Mouse (Mus musculus): Measurements from ENCODE around the gene Fgd5.
A peak's percentile ranks its signal among the peaks of the same experiment; 100 is the strongest.
"Not testable (repeated sequence)": the region's sequence is repeated elsewhere in the genome, so short reads cannot be mapped to it uniquely, and the experiment has no call there.

Gene Fgd5

DNA sequence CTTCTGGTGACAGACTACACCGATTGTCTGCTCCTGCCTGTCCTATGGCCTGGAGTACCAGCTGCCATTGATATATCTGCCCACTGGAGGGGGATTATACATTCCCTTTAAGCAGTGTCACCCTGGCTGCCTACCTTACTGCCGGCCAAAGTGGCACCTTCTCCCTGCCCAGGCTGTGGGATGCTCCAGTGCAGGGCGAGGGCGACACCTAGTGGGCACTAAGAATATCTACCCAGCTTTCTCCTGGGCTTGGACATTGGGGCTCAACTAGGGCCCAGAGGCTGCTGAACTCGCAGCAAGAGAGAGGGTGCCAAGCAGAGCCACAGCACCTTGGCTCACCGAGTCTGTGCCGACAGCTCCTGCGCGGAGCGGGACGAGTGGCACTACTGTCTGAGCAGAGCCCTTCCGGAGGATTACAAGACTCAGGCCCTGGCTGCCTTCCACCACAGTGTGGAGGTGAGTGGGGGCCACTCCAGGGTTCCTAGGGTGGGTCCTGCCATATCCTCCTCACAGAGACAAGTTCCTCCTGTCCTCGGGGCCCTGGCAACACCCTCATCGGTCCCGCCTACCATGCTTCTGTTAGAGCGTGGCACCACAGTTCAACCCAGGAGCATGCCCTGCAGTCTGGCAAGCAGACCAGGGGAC is 88.6 kb downstream of the Fgd5 start:
- peak; percentile 87 for DNase-seq (ENCODE audit: low spot score)

DNA sequence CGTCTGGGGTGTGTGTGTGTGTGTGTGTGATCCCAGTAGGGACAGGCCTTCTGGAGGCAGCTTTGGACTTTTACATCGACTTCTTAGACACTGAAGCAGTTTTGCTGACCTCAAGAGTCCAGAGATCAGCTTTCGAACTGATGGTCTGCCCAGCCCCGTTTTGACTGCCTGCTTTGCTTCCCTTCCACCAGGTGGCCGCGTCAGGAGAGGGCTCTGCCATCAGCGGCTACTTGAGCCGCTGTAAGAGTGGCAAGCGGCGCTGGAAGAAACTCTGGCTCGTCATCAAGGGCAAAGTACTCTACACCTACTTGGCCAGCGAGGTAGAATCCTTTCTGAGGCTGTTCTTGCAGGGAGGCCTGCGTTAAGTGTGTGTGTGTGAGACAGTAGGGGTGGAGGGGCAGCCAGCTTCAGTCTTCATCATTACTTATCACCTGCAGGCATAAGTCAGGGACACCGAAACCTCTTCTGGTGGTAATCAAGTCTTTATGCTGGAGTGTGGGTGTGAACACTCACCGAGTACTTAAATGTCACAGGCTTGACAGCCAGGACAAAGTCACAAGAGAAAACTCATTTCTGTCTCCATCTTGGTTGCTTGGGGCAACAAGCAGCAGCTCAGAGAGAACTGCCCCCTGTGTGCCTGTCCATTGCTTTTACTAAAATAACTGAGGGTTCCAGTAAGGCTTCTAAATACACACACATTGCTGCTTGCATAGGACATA is 92.6 kb downstream of the Fgd5 start:
- peak; percentile 16 for DNase-seq (ENCODE audit: low spot score)

DNA sequence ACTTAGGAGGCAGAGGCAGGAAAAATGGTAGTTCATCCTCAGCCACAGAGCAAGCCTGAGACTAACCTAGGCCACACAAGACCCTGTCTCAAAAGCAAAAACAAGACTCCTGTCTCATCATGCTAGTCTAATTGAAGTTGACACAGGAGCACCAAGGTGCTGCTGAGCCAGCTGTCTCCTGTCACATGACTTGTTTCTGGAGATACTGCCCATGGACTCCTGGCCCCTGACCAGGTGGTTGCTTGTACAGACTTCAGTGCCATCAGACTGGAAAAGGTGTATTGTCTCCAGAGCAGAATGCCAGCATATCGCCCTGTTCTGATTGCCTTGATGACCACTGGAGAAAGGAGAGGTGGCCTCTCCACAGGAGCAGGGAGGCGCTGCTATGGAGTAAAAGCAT is 102.1 kb downstream of the Fgd5 start:
- no peak for DNase-seq (ENCODE audit: low spot score)

DNA sequence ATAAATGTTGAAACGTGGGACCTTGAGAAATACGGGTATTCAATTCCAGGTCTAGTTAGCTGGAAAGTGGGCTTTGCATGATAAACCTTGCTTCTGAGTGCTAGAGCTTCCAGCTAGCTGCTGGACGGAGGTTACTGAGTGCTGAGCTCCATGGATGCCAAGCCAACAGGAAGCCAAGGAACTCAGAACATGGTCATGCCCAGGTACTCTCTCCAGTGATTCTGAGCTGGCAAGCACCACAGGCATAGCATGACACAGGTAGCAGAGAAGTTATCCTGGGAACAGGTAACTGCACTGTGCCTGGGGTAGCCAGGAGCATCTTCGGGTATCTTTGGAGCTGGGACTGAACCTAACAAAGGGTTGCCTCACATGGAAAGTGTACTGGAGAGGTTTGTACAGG is 104.1 kb downstream of the Fgd5 start:
- no peak for DNase-seq (ENCODE audit: low spot score)

DNA sequence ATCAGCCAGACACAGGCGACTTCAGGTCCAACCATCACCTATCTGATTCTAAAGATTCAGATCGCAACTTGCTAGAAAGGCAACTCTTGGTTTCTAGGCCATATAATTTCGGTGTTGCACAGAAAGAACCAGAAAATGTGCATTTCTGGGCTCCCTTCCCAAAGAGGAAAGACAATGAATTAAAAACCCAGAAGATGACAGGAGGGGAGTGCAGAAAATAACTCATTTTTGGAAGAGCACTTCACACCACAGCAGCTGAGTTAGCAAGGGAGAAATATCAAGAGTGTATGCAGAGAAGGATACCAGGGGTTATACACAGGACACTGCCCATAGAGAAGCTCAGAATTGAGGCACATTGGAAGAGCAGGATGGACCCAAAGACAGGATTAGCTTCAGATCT is 106.3 kb downstream of the Fgd5 start:
- no peak for DNase-seq (ENCODE audit: low spot score)

DNA sequence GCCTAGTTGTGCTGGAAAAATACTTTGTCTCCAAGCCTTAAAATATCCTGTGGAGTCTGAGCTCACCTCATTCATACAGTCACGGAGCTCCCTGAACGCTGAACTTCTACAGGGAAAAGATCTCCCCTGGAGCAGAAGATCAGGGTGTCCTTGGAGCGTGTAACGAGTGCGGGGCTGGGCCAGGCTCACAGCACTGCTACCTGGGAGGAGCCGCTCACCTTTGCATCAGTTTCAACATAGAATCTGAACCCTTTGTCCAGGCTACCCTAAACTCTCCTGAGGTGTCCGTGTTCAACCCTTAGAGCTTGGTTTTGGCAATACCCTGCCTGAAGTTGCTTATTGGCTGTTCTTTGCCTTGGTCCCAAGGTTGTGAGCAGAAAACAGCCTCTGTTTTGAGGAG is 110.5 kb downstream of the Fgd5 start:
- DNase-seq (ENCODE audit: low spot score), result not testable (repeated sequence)

DNA sequence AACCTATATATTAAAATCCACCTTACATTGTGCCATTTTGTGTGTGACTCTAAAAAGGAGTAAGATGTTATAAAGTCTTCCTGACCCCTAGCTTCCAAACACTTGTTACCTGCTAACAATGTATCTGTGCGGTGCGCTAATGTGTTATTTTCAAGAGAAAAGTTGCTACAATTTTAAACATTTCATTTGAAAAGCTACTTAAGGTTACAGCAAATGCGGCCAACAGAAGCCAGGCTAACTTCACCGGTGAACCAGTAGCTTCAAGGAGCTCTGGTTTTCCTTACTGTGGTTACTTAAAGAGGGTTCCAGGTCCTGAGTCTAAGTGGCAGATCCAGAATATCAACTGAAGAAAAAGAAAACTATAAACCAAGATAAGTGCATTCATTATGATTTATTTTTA is 111.3 kb downstream of the Fgd5 start:
- no peak for DNase-seq (ENCODE audit: low spot score)

DNA sequence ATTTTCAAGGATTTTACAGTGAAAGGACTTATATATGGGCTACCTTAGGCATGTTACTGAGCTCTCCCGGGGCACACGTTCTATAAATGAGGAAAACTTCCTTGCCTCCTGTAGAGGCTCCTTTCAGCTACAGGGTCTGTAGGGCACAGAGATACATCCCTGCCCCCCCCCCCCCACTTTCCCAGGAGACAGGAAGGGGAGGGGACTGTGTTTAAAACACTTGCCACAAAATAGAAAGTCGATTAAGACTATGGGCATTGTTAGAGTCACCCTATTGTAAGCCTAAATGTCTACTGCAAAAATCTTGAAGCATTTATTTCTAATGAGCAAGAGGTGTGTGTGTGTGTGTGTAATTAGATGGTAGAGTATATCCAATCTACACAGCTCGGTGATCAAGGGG is 111.8 kb downstream of the Fgd5 start:
- DNase-seq (ENCODE audit: low spot score), result no peak

DNA sequence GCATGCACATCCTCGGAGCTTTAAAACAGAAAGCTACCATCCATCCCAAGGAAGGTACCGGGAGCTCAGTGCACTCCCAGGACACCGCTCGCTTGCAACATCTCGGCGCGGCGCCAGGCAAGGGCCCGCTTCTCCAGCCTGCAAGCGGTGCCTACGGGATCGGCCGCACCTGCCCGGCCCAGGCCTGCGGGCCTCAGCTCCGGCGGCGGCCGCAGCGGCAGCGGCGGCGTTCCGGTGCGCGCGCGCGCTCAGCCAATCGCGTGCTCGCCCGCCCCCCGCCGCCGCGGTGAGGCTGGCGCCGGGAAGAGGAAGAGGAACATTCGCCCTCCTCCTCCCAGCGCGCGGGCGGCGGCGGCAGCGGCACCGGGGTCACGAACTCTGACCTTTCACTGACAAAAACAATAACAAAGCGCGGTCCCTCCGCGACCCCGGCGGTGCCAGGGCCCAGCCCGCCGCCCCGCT is 112.5 kb downstream of the Fgd5 start, which contains the start of gene Nr2c2:
Gene Nr2c2, plus strand, starts transcription at position 261 of the 462 bp plus-strand sequence.
- DNase-seq (ENCODE audit: low spot score), result peak; percentile 94

DNA sequence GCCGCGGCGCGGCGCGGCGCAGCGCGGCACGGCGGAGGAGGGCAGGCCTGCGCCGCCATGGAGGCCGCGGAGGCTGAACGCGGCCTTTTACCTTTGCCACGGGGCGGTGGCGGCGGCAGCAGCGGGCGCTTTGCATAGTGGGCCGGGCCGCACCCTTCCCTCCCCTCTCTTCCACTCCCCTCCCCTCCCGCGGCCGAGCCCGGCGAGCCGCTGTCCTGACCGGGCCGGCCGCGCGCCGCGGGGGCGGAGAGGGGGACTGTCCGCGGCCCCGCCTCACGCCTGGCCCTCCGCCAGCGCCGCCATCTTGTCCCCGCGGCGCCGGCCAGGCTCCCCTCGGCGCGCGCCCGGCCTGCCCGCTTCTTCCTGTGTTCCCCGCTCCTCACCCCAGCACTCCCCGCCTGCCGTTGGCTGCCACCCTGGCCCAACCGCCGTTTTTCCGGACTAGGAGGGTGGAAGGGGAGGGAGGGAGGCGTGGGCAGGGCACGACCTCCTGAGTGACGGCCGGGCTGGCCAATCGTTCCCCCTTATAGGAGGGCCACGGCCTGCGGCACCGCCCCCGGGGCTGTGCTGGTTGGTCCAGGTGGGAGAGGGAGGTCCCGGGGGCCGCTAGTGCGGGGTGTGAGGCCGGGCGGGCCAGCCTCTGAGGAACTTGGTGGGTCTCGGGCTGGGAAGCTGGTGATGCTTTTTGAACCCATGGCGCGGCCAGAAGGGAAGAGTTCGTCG is 113.2 kb downstream of the Fgd5 start:
- DNase-seq (ENCODE audit: low spot score), result peak; percentile 98

DNA sequence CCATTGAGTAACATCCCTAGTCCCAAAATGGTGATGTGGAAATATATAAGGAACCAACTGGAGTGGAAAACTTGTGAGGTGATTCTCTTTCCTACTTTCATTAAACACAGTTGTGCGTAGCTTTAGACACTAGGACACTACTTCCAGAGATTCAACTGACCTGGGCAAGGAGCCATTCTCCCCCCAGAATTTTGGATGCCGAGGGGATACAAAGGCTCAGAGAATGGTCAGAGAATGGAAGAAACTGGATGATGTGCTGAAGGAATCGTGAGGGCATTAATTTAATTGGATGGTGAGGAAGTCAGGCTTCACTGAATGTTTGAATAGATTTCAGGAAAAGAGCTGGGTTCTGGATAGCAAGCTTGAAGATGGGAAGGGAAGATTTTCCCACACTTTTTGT is 114.1 kb downstream of the Fgd5 start:
- peak; percentile 12 for DNase-seq (ENCODE audit: low spot score)

DNA sequence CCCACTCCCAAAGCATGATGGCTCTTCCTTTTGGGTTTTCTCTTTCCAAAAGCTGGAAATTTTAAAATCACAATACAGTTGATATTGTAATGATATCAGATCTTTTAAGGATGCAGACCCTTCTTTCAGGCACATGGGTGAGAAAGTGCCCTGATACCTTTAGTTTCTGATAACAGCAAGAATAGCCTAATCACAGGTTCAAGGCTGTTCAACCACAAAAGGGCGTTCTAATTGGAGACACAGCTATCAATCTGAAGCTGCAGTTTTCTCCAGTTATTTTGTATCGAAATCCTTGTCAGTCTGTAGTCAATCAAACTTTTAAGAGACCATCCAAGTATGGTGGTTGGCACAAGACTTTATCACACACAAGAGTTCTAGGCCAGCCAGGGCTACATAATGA is 115.2 kb downstream of the Fgd5 start:
- DNase-seq (ENCODE audit: low spot score), result no peak

DNA sequence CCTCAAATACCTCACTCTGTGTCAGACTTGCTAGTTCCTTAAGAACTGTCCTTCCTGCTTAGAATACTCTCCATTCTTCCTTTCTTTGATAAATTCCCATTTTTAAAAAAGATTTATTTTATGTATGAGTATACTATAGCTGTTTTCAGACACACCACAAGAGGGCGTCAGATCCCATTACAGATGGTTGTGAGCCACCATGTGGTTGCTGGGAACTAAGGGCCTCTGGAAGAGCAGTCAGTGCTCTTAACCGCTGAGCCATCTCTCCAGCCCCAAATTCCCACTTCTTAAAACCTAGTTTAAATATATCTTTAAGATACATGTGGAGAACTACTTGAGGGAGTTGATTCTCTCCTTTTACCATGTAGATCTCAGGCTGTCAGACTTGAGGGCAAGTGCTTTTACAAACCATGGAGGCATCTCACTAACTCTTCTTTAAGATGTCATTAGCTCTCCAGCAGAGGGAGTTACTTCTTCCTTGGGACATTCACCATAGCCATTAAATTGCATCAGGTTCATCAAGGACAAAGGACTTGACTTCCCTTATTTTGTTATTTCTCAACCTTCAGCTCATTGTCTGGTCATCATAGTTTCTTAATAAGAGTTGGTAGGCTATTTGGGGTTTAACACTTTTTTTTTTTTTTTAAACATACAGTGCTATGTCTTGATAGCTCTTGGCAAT is 122.1 kb downstream of the Fgd5 start:
- no peak for DNase-seq (ENCODE audit: low spot score)

DNA sequence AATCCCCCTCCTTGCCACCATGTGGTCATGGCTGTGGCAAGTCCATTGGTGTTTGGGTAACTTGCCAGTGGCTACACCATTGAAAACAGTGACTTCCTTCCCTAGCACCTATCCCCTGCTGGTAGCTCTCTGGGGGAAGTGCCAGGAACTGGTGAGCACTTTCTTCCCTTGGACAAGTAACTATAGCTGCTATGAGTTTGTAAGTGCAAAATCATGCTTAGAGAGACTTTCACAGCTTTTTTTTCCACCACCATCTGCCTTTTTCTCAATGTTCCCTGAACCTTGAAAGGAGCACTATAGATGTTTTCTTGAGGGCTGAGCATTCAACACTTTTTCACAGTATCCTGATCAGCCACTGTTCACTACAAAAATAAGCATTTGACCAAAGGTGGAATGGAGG is 145.9 kb downstream of the Fgd5 start:
- DNase-seq (ENCODE audit: low spot score), result no peak

Data from embryo, embryonic 10 days (tissue).